Mouse (Mus musculus) left cerebral cortex, adult 2 months (tissue): ENCODE measurements around the gene Ddx31. TPM values are rescaled to one million over a fixed set of nuclear protein-coding genes. Genes with fewer than 3 reads are reported as not detected.

Source experiments
- DNase-seq, 2 experiments: peaks; one replicate each; pipeline ENCODE4 v3.0.0; 2021 to 2022; ENCODE audit warnings: low spot score in 2 of 2, mixed read lengths in 1 of 2; ENCODE audit errors: extremely low spot score in 1 of 2
- H3K27ac ChIP-seq: fragments of 200-600 bp; 2 replicates; pipeline ENCODE4 v1.8.1; 2022
- H3K4me3 ChIP-seq: fragments of 200-600 bp; 2 replicates; pipeline ENCODE4 v1.8.1; 2022
- CTCF ChIP-seq: fragments of 200-600 bp; IDR thresholded peaks from 2 replicates; pipeline ENCODE4 v1.8.1; 2022; ENCODE audit warnings: antibody characterized with exemption, mild to moderate bottlenecking, moderate library complexity
- intact Hi-C: fragments of 180-260 bp; cut with DNase I; formaldehyde crosslinking; loops from one replicate; pipeline ENCODE4 v1.15.1; 2025
- total RNA-seq, 2 experiments: library from RNA; stranded (reverse); gene quantifications; 2 replicates each; pipeline ENCODE4 v1.2.3; 2021

Ddx31 gene
- total RNA-seq, 2 experiments from 2014 or later, result 7.5 to 9.2 TPM

- intact Hi-C loops, result no loop called here
- Histone ChIP-seq H3K27ac (no peak overlapping the region), H3K4me3 (no peak overlapping the region)
- no peak for DNase-seq
- no peak; the same call in 1 of the 2 replicates for TF ChIP-seq CTCF
These were observed 10.9 kb upstream of the Ddx31 start for GRCm38 (mm10) chr2:28829265-28829664.

DNA sequence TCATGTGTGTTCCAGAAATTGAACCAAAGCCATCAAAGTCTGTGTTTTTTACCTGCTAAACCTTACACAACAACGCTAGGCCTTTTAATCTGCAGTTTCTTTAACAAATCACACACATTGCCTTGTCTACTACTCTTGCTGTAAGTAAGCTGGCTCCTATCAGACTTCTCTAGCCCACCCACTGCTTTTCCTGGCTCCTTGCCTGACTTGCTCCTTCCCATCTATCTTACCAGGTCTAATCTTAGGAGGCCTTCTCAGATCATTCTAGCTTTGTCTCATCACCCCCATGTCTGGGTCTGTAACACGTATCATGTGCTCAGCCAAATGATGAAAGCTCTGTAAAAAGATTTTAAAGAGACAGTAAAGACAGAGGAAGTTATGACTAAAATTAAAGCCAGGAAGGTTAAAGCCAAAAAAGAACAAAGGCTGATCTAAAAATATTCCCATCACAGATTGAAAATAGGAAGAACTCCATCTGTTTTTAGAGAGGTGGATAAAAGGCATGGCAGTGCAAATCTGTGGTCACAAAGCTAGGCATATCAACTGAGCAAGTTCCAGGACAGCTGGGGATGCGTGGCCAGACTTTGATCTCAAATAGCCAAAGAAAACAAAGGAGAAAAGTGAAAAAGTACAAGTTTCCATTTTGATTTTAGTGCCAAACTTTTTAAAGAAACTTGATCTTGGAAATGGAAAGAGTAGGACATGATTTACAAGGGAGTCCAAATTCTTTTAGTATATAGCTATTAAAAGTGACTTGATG, 3.8 kb upstream of the Ddx31 start:
- H3K27ac ChIP-seq, result no peak overlapping the region
- TF ChIP-seq CTCF, result no peak
- no peak overlapping the region for H3K4me3 ChIP-seq
- no peak for DNase-seq
- intact Hi-C loops, result no loop called here

- peak overlapping the region; percentile 89 for H3K4me3 ChIP-seq
- intact Hi-C loops, result loop anchor here (2.0 to 5.0 kb wide), 2 partner anchors 83 to 288 kb away; no protein-coding TSS in a partner anchor
- TF ChIP-seq CTCF, result no peak
- H3K27ac ChIP-seq, result peak overlapping the region; percentile 89
- no peak for DNase-seq
These were observed 545 bp upstream of the Ddx31 start for GRCm38 (mm10) chr2:28839501-28840221.

DNA sequence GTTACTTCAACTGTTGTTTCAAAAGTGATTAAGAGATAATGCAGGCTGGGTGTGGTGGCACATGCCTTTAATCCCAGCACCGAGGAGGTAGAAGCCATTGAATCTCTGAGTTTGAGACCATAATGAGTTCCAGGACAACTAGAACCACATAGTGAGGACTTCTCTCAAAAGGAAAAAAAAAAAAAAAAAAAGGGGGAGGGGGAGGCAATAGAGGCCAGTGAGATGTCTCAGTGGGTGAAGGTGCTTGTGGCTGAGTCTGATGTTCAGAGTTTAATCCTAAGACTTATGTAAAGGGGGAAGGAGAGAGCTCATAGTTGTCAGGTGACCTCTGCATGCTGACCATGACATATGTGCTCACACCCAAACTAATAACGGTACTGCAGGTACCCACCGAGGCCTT, 1.8 kb downstream of the Ddx31 start:
- intact Hi-C loops, result loop anchor here (5.0 kb wide), 1 partner anchor 285 kb away; no protein-coding TSS in a partner anchor
- Histone ChIP-seq H3K4me3 (no peak overlapping the region), H3K27ac (no peak overlapping the region)
- DNase-seq, result no peak
- TF ChIP-seq CTCF, result no peak

GRCm38 (mm10) chr2:28848879-28849278, 8.7 kb downstream of the Ddx31 start:
- TF ChIP-seq CTCF, result no peak
- H3K27ac ChIP-seq, result no peak overlapping the region
- H3K4me3 ChIP-seq, result no peak overlapping the region
- DNase-seq, result no peak
- intact Hi-C loops, result no loop called here

GRCm38 (mm10) chr2:28852594-28852993, 12.4 kb downstream of the Ddx31 start:
- DNase-seq, result no peak
- H3K27ac ChIP-seq, result no peak overlapping the region
- intact Hi-C loops, result no loop called here
- TF ChIP-seq CTCF, result no peak
- H3K4me3 ChIP-seq, result no peak overlapping the region

DNA sequence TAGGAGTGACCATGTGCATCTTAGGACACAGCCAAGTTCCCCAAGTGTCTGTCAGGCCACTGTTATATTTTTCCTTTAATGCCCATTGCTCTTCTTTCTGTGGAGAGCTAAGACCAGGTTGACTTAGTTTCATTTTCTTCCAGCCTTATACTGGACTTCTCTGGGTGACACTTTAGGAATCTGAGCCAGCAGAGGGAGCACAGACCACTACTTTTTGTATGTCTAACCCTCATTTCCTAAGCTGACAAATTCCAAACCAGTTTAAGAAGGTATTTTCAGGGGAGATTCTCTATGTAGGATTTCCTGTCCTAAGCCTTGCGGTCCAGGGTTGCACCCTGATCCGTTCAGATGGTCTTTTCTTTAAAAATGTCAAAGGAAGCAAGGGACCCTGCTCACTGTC, 15.6 kb downstream of the Ddx31 start:
- intact Hi-C loops, result no loop called here
- TF ChIP-seq CTCF, result no peak; the same call in 1 of the 2 replicates
- no peak for DNase-seq
- Histone ChIP-seq H3K4me3 (no peak overlapping the region), H3K27ac (no peak overlapping the region)

DNA sequence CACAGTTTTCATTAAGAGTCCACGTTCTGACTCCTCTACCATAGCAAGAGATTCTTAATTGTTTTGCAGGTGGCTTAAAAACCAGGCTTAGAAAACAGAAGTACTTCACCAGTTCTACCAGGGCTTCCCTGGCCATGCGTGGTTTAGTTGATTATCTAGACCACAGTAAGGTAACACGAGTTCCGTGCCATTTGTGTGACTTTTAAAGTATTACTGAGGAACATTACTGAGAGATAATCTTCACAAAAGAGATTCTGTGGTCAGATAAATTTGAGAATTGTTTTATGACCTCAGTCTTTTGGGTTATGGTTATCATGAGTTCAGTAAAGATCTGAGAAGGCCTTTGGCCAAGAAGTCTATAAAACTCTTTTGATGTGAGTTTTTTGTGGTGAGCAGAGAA, 19.1 kb downstream of the Ddx31 start:
- no peak for TF ChIP-seq CTCF
- no peak overlapping the region for H3K27ac ChIP-seq
- H3K4me3 ChIP-seq, result no peak overlapping the region
- intact Hi-C loops, result no loop called here
- DNase-seq, result no peak

DNA sequence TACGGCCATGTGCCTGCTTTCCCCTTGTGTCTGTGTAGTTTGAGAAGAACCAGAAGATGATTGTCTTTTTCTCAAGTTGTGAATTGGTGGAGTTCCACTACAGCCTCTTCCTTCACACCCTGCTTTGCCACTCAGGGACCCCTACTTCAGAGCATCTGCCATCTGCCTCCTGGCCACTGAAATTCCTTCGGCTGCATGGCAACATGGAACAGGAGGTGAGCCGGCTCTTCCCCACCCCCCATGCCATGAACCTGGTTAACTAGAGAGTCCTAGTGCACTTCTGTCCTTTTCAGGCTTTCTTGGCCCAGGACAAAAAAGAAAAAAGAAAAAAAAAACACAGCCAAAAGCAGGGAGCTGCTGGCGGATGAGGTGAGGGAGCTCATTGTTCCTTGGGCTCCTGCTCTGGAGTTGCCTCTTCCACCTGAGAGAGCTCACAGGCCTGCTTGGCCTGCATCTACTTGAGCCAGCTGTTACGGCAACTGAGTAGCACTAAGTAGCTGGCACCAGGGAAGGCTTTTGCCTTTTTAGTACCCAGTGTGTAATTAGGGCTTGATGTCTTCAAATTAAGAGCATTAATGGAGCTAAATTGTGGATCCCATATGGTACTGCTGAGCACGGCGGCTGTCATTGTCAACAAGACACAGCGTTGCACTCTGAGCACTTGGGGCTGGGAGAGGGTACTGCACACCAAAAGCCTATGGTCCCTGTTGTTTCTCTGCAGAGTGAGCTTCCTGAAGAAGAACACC, 20.6 kb downstream of the Ddx31 start:
- intact Hi-C loops, result no loop called here
- H3K27ac ChIP-seq, result no peak overlapping the region
- no peak for DNase-seq
- no peak overlapping the region for H3K4me3 ChIP-seq
- no peak for TF ChIP-seq CTCF

GRCm38 (mm10) chr2:28863857-28864256, 23.7 kb downstream of the Ddx31 start:
- TF ChIP-seq CTCF, result peak; percentile 1; the same call in 1 of the 2 replicates
- DNase-seq, result no peak
- H3K4me3 ChIP-seq, result no peak overlapping the region
- intact Hi-C loops, result no loop called here
- no peak overlapping the region for H3K27ac ChIP-seq

DNA sequence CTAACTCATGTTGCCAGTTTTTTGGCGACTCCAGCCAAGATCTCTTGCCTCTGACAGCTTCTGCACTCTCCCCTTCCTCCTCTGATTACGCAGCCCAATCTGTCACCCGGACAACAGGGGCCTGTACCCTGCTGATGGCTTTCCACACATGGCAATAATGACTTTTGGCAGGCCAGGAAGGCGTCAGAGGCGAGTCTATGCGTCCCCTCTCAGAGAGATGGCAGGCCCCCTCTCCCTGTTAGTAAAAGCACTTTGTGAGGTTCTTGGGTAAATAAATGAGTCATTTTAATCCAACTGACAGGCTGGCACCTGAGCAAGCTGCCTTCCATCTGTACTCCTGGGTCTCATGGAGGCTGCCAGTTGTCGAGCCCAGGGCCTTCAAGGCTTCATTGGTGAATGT, 27.3 kb downstream of the Ddx31 start:
- DNase-seq, result no peak
- intact Hi-C loops, result no loop called here
- TF ChIP-seq CTCF, result no peak
- Histone ChIP-seq H3K4me3 (no peak overlapping the region), H3K27ac (no peak overlapping the region)

- Histone ChIP-seq H3K27ac (no peak overlapping the region), H3K4me3 (no peak overlapping the region)
- DNase-seq, result no peak
- no peak for TF ChIP-seq CTCF
- intact Hi-C loops, result no loop called here
These were observed 35.3 kb downstream of the Ddx31 start for GRCm38 (mm10) chr2:28875554-28875953.
